Mouse (Mus musculus) gastrocnemius, adult 8-10 months (tissue): ENCODE results near the gene Glrp1. TPM values are rescaled to one million over a fixed set of nuclear protein-coding genes. Genes with fewer than 3 reads are reported as not detected.

Source experiments
- DNase-seq, 2 experiments: peaks; one replicate each; pipeline ENCODE4 v3.0.0; 2022; ENCODE audit warnings: low spot score in 2 of 2
- total RNA-seq, 4 experiments: library from RNA; stranded (reverse); gene quantifications; 2 replicates each; pipeline ENCODE4 v1.2.4; 2022

The Glrp1 gene
- total RNA-seq, 4 experiments from 2014 or later = not detected

- no peak for DNase-seq
Measured at GRCm38 (mm10) chr1:88462484-88462883, 47.4 kb downstream of the Glrp1 start.

- no peak for DNase-seq
Measured at GRCm38 (mm10) chr1:88461096-88461495, 48.8 kb downstream of the Glrp1 start.

DNA sequence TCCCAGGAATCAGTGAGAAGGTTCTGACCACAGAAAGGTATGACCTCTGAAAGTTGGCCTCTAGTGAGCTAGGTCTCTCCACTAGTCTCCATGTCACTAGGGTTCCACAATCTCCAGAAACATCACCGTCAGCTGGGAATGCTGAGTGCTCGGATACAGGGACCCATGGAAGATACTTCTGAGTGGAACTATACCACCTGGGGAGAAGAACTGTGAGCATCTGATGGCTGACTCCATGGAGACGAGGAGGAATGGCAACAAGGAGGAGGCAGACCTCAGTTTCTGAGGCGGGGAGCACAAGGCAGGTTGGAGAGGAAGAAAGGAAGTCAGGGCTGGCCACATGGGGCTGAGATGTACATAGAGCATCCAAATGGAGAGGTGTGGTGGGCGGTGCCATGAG, 50.2 kb downstream of the Glrp1 start:
- no peak for DNase-seq

GRCm38 (mm10) chr1:88459196-88459595, 50.7 kb downstream of the Glrp1 start:
- no peak for DNase-seq

DNA sequence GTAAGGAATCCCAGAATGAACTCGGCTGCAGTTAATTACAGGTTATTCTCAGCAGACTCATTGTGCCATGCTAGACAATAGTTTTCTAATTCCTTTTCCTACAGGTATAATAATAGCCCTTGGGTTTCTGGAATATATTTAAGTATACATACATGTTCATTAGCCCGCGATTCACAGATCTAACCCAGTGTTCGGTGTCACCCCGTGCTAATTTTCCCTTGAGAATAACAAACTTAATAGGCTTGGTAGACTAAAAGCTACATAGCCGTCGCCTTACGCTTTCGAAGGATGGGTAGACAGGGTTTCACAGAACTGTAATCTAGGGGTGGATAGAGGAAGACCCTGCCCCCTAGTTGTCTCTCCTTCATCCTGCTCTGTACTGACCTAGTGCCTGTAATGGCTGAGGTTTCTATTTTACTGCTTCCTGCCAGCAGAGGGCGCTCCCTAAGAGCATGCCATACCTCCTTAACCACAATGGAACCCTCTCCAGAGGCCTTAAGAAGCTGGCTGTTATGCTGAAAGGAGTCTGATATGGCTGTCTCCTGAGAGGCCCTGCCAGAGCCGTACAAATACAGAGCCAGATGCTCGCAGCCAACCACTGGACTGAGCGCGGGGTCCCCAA, 53.3 kb downstream of the Glrp1 start:
- peak; percentile 29 to 41 for DNase-seq

GRCm38 (mm10) chr1:88455761-88456160, 54.1 kb downstream of the Glrp1 start:
- DNase-seq = no peak

GRCm38 (mm10) chr1:88454703-88455102, 55.2 kb downstream of the Glrp1 start:
- no peak for DNase-seq

- no peak for DNase-seq
Measured at GRCm38 (mm10) chr1:88452198-88452597, 57.7 kb downstream of the Glrp1 start.

DNA sequence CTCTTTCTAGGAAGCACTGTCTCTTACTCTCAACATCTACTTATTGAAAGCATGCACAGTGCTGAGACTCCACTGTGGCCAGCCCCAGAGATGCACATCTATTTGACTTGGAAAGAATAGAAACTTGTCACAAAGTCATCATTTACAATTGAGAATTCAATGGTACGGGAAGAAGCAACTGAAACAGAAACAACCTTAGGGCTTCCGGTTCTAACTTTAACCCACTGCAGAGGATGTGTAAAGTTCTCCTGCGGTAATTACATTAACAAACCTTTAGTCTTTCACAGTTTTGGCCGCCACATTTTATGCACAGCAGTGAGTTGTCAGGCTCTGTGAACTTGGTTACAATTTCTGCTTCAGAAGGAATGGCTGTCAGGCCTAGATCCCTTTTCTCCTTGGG, 59.2 kb downstream of the Glrp1 start:
- no peak for DNase-seq

Other genes with a start within 250 kb of the Glrp1 start
- 1 to 10 TPM; 4.4 to 6.3 (median 4.7) TPM for gene Hjurp, start 232.4 kb downstream of the Glrp1 start, total RNA-seq
- not detected for gene Trpm8, start 232.4 kb downstream of the Glrp1 start, total RNA-seq
- gene Spp2, start 103.1 kb downstream of the Glrp1 start, total RNA-seq = not detected
- under 1 TPM; 0.11 to 0.63 (median 0.29) TPM for gene Arl4c, start 192.2 kb upstream of the Glrp1 start, total RNA-seq